Mouse (Mus musculus) hindbrain, embryonic 10.5 days (tissue): ENCODE data around the gene Rita1. TPM values are rescaled to one million over a fixed set of nuclear protein-coding genes. Genes with fewer than 3 reads are reported as not detected.

ENCODE experiments used
- DNase-seq: peaks from one replicate; pipeline ENCODE4 v3.0.0-alpha.2; 2017; ENCODE audit warnings: low spot score
- H3K27ac ChIP-seq: fragments of 300-500 bp; sonication (generic); 2 replicates; pipeline ENCODE4 v1.5.1; 2016; ENCODE audit warnings: mild to moderate bottlenecking, moderate library complexity
- H3K27me3 ChIP-seq: fragments of 300-500 bp; sonication (generic); 2 replicates; pipeline ENCODE4 v1.6.1; 2016; ENCODE audit warnings: mild to moderate bottlenecking; ENCODE audit not compliant: poor library complexity, insufficient read depth, severe bottlenecking
- H3K36me3 ChIP-seq: fragments of 300-500 bp; sonication (generic); 2 replicates; pipeline ENCODE4 v1.6.1; 2016; ENCODE audit warnings: mild to moderate bottlenecking, moderate library complexity
- H3K4me1 ChIP-seq: fragments of 300-500 bp; sonication (generic); replicated peaks from 2 replicates; pipeline ENCODE4 v1.6.1; 2016; ENCODE audit warnings: mild to moderate bottlenecking
- H3K4me3 ChIP-seq: fragments of 300-500 bp; sonication (generic); 2 replicates; pipeline ENCODE4 v1.5.1; 2016; ENCODE audit warnings: mild to moderate bottlenecking, moderate library complexity
- H3K9me3 ChIP-seq: fragments of 300-500 bp; sonication (generic); 2 replicates; pipeline ENCODE4 v1.6.1; 2016; ENCODE audit warnings: mild to moderate bottlenecking, moderate library complexity
- WGBS: fragments of 180-500 bp; shearing (Covaris S2); methylation state at CpG from one replicate; pipeline ENCODE4 v1.1.7; 2016; 5-methylcytosine and 5-hydroxymethylcytosine counted together
- polyA plus RNA-seq: library from polyadenylated mRNA; unstranded; fragments of >200 nt; fragmentation: Nextera tagmentation; extraction: Ambion mirVana; gene quantifications from 2 replicates; pipeline ENCODE4 v1.2.1, GENCODE M21; 2016

The Rita1 gene
- polyA plus RNA-seq = 19.0 and 19.6 TPM in 2 replicates

- peak within 1 kb of the TSS; percentile 76 for H3K4me3 ChIP-seq
- 0% methylated on average over 22 of the region's 22 CpGs for WGBS
- H3K4me1 ChIP-seq = peaks cover 23% of the 10 kb centered on the region
- H3K27ac ChIP-seq = peak within 1 kb of the TSS; percentile 94
- H3K9me3 ChIP-seq = peaks cover 6% of the 10 kb centered on the region; the same call in 1 of the 2 replicates
- H3K36me3 ChIP-seq = peaks cover 55% of the 10 kb centered on the region
- peak; percentile 98 for DNase-seq
- no peaks in the 10 kb centered on the region for H3K27me3 ChIP-seq
Observed at GRCm38 (mm10) chr5:120612442-120612821, at the start of gene Rita1, which contains the start of gene Ddx54. Rita1 (minus strand) TSS chr5:120612589. Ddx54 (plus strand) TSS chr5:120612739.

- peaks cover 16% of the 10 kb centered on the region for H3K27me3 ChIP-seq
- 50% methylated on average over 5 of the region's 5 CpGs for WGBS
- DNase-seq = no peak
- no peak overlapping the region for H3K4me3 ChIP-seq
- no peak overlapping the region for H3K27ac ChIP-seq
- H3K36me3 ChIP-seq = no peaks in the 10 kb centered on the region
- no peaks in the 10 kb centered on the region for H3K9me3 ChIP-seq
- H3K4me1 ChIP-seq = peaks cover 6% of the 10 kb centered on the region; the same call in 1 of the 2 replicates
Observed at GRCm38 (mm10) chr5:120660816-120661215, 48.4 kb upstream of the Rita1 start.

GRCm38 (mm10) chr5:120656281-120656751 lies 43.9 kb upstream of the Rita1 start:
- 87% methylated on average over 12 of the region's 12 CpGs for WGBS
- Histone ChIP-seq H3K27me3 (peaks cover 26% of the 10 kb centered on the region), H3K36me3 (no peaks in the 10 kb centered on the region), H3K9me3 (no peaks in the 10 kb centered on the region), H3K4me1 (peaks cover 4% of the 10 kb centered on the region; the same call in 1 of the 2 replicates), H3K27ac (no peak overlapping the region), H3K4me3 (no peak overlapping the region)
- DNase-seq = no peak

GRCm38 (mm10) chr5:120653873-120654272 lies 41.5 kb upstream of the Rita1 start:
- Histone ChIP-seq H3K27ac (no peak overlapping the region), H3K27me3 (peaks cover 51% of the 10 kb centered on the region), H3K9me3 (no peaks in the 10 kb centered on the region), H3K4me3 (no peak overlapping the region), H3K4me1 (peaks cover 12% of the 10 kb centered on the region), H3K36me3 (no peaks in the 10 kb centered on the region)
- no peak for DNase-seq
- 88% methylated on average over 2 of the region's 2 CpGs for whole genome bisulfite sequencing

- H3K4me1 ChIP-seq = peaks cover 17% of the 10 kb centered on the region
- no peak overlapping the region for H3K27ac ChIP-seq
- no peak for DNase-seq
- WGBS = 81% methylated on average over 28 of the region's 28 CpGs
- no peaks in the 10 kb centered on the region for H3K36me3 ChIP-seq
- H3K9me3 ChIP-seq = no peaks in the 10 kb centered on the region
- H3K4me3 ChIP-seq = no peak overlapping the region
- peaks cover 56% of the 10 kb centered on the region for H3K27me3 ChIP-seq
Observed at GRCm38 (mm10) chr5:120652915-120653701, 40.7 kb upstream of the Rita1 start.

- no peak overlapping the region for H3K4me3 ChIP-seq
- 76% methylated on average over 5 of the region's 5 CpGs for WGBS
Observed at GRCm38 (mm10) chr5:120651230-120651629, 38.8 kb upstream of the Rita1 start.

GRCm38 (mm10) chr5:120649938-120650337 lies 37.5 kb upstream of the Rita1 start:
- no peaks in the 10 kb centered on the region for H3K36me3 ChIP-seq
- no peak overlapping the region; the same call in 1 of the 2 replicates for H3K4me3 ChIP-seq
- H3K9me3 ChIP-seq = no peaks in the 10 kb centered on the region
- peaks cover 74% of the 10 kb centered on the region for H3K27me3 ChIP-seq
- 24% methylated on average over 13 of the region's 13 CpGs for WGBS
- no peak overlapping the region for H3K27ac ChIP-seq
- no peak for DNase-seq
- peaks cover 17% of the 10 kb centered on the region for H3K4me1 ChIP-seq

More at GRCm38 (mm10) chr5:120651230-120651629, 38.8 kb upstream of the Rita1 start:
- H3K9me3 ChIP-seq = no peaks in the 10 kb centered on the region
- H3K36me3 ChIP-seq = no peaks in the 10 kb centered on the region
- no peak for DNase-seq
- no peak overlapping the region for H3K27ac ChIP-seq
- peaks cover 72% of the 10 kb centered on the region for H3K27me3 ChIP-seq
- H3K4me1 ChIP-seq = peaks cover 17% of the 10 kb centered on the region

- 6% methylated on average over 21 of the region's 21 CpGs for WGBS
- H3K27me3 ChIP-seq = peaks cover 74% of the 10 kb centered on the region
- DNase-seq = no peak
Observed at GRCm38 (mm10) chr5:120649374-120649933, 37.1 kb upstream of the Rita1 start.

GRCm38 (mm10) chr5:120648569-120649373 lies 36.4 kb upstream of the Rita1 start, which contains the start of gene Rasal1:
Rasal1 (plus strand) TSS chr5:120648812.
- Histone ChIP-seq H3K27ac (no peak within 1 kb of the TSS), H3K27me3 (peaks cover 71% of the 10 kb centered on the region), H3K4me1 (peaks cover 17% of the 10 kb centered on the region), H3K9me3 (no peaks in the 10 kb centered on the region), H3K36me3 (no peaks in the 10 kb centered on the region), H3K4me3 (peak within 1 kb of the TSS; percentile 42)
- peak; percentile 43 for DNase-seq
- WGBS = 2% methylated on average over 53 of the region's 53 CpGs

More at GRCm38 (mm10) chr5:120649374-120649933, 37.1 kb upstream of the Rita1 start:
- Histone ChIP-seq H3K4me3 (peak overlapping the region; percentile 42), H3K27ac (no peak overlapping the region), H3K9me3 (no peaks in the 10 kb centered on the region), H3K4me1 (peaks cover 17% of the 10 kb centered on the region), H3K36me3 (no peaks in the 10 kb centered on the region)

GRCm38 (mm10) chr5:120647814-120648491 lies 35.6 kb upstream of the Rita1 start:
- no peak overlapping the region for H3K27ac ChIP-seq
- H3K27me3 ChIP-seq = peaks cover 63% of the 10 kb centered on the region
- H3K9me3 ChIP-seq = no peaks in the 10 kb centered on the region
- WGBS = 45% methylated on average over 12 of the region's 12 CpGs
- H3K36me3 ChIP-seq = no peaks in the 10 kb centered on the region
- peaks cover 17% of the 10 kb centered on the region for H3K4me1 ChIP-seq
- DNase-seq = no peak
- H3K4me3 ChIP-seq = peak overlapping the region; percentile 42; the same call in 1 of the 2 replicates

- Histone ChIP-seq H3K27ac (no peak overlapping the region), H3K9me3 (no peaks in the 10 kb centered on the region), H3K4me1 (peaks cover 17% of the 10 kb centered on the region), H3K36me3 (no peaks in the 10 kb centered on the region), H3K27me3 (peaks cover 60% of the 10 kb centered on the region), H3K4me3 (no peak overlapping the region)
- WGBS = 86% methylated on average over 3 of the region's 4 CpGs
- no peak for DNase-seq
Observed at GRCm38 (mm10) chr5:120647361-120647760, 35.0 kb upstream of the Rita1 start.

- Histone ChIP-seq H3K27me3 (peaks cover 48% of the 10 kb centered on the region), H3K27ac (no peak overlapping the region), H3K4me1 (peaks cover 14% of the 10 kb centered on the region), H3K36me3 (no peaks in the 10 kb centered on the region), H3K4me3 (no peak overlapping the region), H3K9me3 (no peaks in the 10 kb centered on the region)
- no peak for DNase-seq
- 68% methylated on average over 6 of the region's 6 CpGs for WGBS
Observed at GRCm38 (mm10) chr5:120645851-120646250, 33.5 kb upstream of the Rita1 start.
